Mouse (Mus musculus): Measurements from ENCODE around the gene Ccnjl. TPM values are rescaled to one million over a fixed set of nuclear protein-coding genes. Genes with fewer than 3 reads are reported as not detected.

Ccnjl gene
- total and polyA plus RNA-seq, 2 experiments = 0.09 to 0.10 TPM

- H3K4me1 ChIP-seq (ENCODE audit: control insufficient read depth, insufficient read depth, low read length) = no peaks in the 10 kb centered on the region
- DNase-seq (ENCODE audit: extremely low read depth, low read depth, low spot score) = no peak
- 64% methylated on average over 2 of the region's 2 CpGs for WGBS
- H3K27ac ChIP-seq (replicated peaks; ENCODE audit: insufficient read depth, low read depth, low read length) = no peak overlapping the region
- no peak overlapping the region for H3K9ac ChIP-seq (ENCODE audit: low read depth, low read length)
- H3K4me3 ChIP-seq (ENCODE audit: insufficient read depth, low read depth, low read length) = no peak overlapping the region
- H3K27me3 ChIP-seq (ENCODE audit: control insufficient read depth, insufficient read depth, low read length) = no peaks in the 10 kb centered on the region
- TF ChIP-seq CTCF (IDR thresholded peaks at IDR 0.05; ENCODE audit: low read depth, low read length) (no peak), POLR2A (IDR thresholded peaks at IDR 0.05; ENCODE audit: extremely low read depth, insufficient read depth, low read length) (no peak)
- H3K36me3 ChIP-seq (ENCODE audit: control insufficient read depth, insufficient read depth, low read length) = no peaks in the 10 kb centered on the region
- H3K79me2 ChIP-seq (ENCODE audit: control insufficient read depth, insufficient read depth, low read length) = no peaks in the 10 kb centered on the region
Measured at GRCm38 (mm10) chr11:43604207-43604606, 75.6 kb downstream of the Ccnjl start.

- 86% methylated on average over 6 of the region's 6 CpGs for WGBS
Measured at GRCm38 (mm10) chr11:43604891-43605290, 76.3 kb downstream of the Ccnjl start.

GRCm38 (mm10) chr11:43605859-43606258 is 77.3 kb downstream of the Ccnjl start:
- no peaks in the 10 kb centered on the region for H3K4me1 ChIP-seq (ENCODE audit: control insufficient read depth, insufficient read depth, low read length)
- H3K79me2 ChIP-seq (ENCODE audit: control insufficient read depth, insufficient read depth, low read length) = no peaks in the 10 kb centered on the region
- no peak for DNase-seq (ENCODE audit: extremely low read depth, low read depth, low spot score)
- no peaks in the 10 kb centered on the region for H3K36me3 ChIP-seq (ENCODE audit: control insufficient read depth, insufficient read depth, low read length)
- 87% methylated on average over 6 of the region's 6 CpGs for WGBS
- H3K27me3 ChIP-seq (ENCODE audit: control insufficient read depth, insufficient read depth, low read length) = no peaks in the 10 kb centered on the region
- no peak overlapping the region for H3K9ac ChIP-seq (ENCODE audit: low read depth, low read length)
- TF ChIP-seq CTCF (IDR thresholded peaks at IDR 0.05; ENCODE audit: low read depth, low read length) (no peak), POLR2A (IDR thresholded peaks at IDR 0.05; ENCODE audit: extremely low read depth, insufficient read depth, low read length) (no peak)
- H3K4me3 ChIP-seq (ENCODE audit: insufficient read depth, low read depth, low read length) = no peak overlapping the region
- H3K27ac ChIP-seq (replicated peaks; ENCODE audit: insufficient read depth, low read depth, low read length) = no peak overlapping the region

More at GRCm38 (mm10) chr11:43604891-43605290, 76.3 kb downstream of the Ccnjl start:
- no peak for DNase-seq (ENCODE audit: extremely low read depth, low read depth, low spot score)
- Histone ChIP-seq H3K9ac (ENCODE audit: low read depth, low read length) (no peak overlapping the region), H3K4me3 (ENCODE audit: insufficient read depth, low read depth, low read length) (no peak overlapping the region), H3K79me2 (ENCODE audit: control insufficient read depth, insufficient read depth, low read length) (no peaks in the 10 kb centered on the region), H3K36me3 (ENCODE audit: control insufficient read depth, insufficient read depth, low read length) (no peaks in the 10 kb centered on the region), H3K27ac (replicated peaks; ENCODE audit: insufficient read depth, low read depth, low read length) (no peak overlapping the region), H3K27me3 (ENCODE audit: control insufficient read depth, insufficient read depth, low read length) (no peaks in the 10 kb centered on the region), H3K4me1 (ENCODE audit: control insufficient read depth, insufficient read depth, low read length) (no peaks in the 10 kb centered on the region)
- TF ChIP-seq POLR2A (IDR thresholded peaks at IDR 0.05; ENCODE audit: extremely low read depth, insufficient read depth, low read length) (no peak), CTCF (IDR thresholded peaks at IDR 0.05; ENCODE audit: low read depth, low read length) (no peak)

GRCm38 (mm10) chr11:43608440-43608839 is 79.9 kb downstream of the Ccnjl start:
- WGBS = 87% methylated on average over 3 of the region's 3 CpGs
- no peak for TF ChIP-seq POLR2A (IDR thresholded peaks at IDR 0.05; ENCODE audit: extremely low read depth, insufficient read depth, low read length)
- TF ChIP-seq CTCF (IDR thresholded peaks at IDR 0.05; ENCODE audit: low read depth, low read length) = no peak
- Histone ChIP-seq H3K9ac (ENCODE audit: low read depth, low read length) (no peak overlapping the region), H3K27me3 (ENCODE audit: control insufficient read depth, insufficient read depth, low read length) (no peaks in the 10 kb centered on the region), H3K27ac (replicated peaks; ENCODE audit: insufficient read depth, low read depth, low read length) (no peak overlapping the region), H3K4me1 (ENCODE audit: control insufficient read depth, insufficient read depth, low read length) (no peaks in the 10 kb centered on the region), H3K36me3 (ENCODE audit: control insufficient read depth, insufficient read depth, low read length) (no peaks in the 10 kb centered on the region), H3K79me2 (ENCODE audit: control insufficient read depth, insufficient read depth, low read length) (no peaks in the 10 kb centered on the region), H3K4me3 (ENCODE audit: insufficient read depth, low read depth, low read length) (no peak overlapping the region)
- no peak for DNase-seq (ENCODE audit: extremely low read depth, low read depth, low spot score)

- 86% methylated on average over 10 of the region's 10 CpGs for WGBS
- H3K36me3 ChIP-seq (ENCODE audit: control insufficient read depth, insufficient read depth, low read length) = no peaks in the 10 kb centered on the region
- H3K9ac ChIP-seq (ENCODE audit: low read depth, low read length) = no peak overlapping the region
- no peaks in the 10 kb centered on the region for H3K4me1 ChIP-seq (ENCODE audit: control insufficient read depth, insufficient read depth, low read length)
- no peaks in the 10 kb centered on the region for H3K27me3 ChIP-seq (ENCODE audit: control insufficient read depth, insufficient read depth, low read length)
- H3K27ac ChIP-seq (replicated peaks; ENCODE audit: insufficient read depth, low read depth, low read length) = no peak overlapping the region
- H3K79me2 ChIP-seq (ENCODE audit: control insufficient read depth, insufficient read depth, low read length) = no peaks in the 10 kb centered on the region
- no peak overlapping the region for H3K4me3 ChIP-seq (ENCODE audit: insufficient read depth, low read depth, low read length)
- no peak for TF ChIP-seq CTCF (IDR thresholded peaks at IDR 0.05; ENCODE audit: low read depth, low read length)
- TF ChIP-seq POLR2A (IDR thresholded peaks at IDR 0.05; ENCODE audit: extremely low read depth, insufficient read depth, low read length) = no peak
- DNase-seq (ENCODE audit: extremely low read depth, low read depth, low spot score) = no peak
Measured at GRCm38 (mm10) chr11:43610006-43610661, 81.5 kb downstream of the Ccnjl start.

GRCm38 (mm10) chr11:43610662-43611033 is 82.1 kb downstream of the Ccnjl start:
- H3K79me2 ChIP-seq (ENCODE audit: control insufficient read depth, insufficient read depth, low read length) = no peaks in the 10 kb centered on the region
- DNase-seq (ENCODE audit: extremely low read depth, low read depth, low spot score) = no peak
- no peak overlapping the region for H3K27ac ChIP-seq (replicated peaks; ENCODE audit: insufficient read depth, low read depth, low read length)
- no peak overlapping the region for H3K4me3 ChIP-seq (ENCODE audit: insufficient read depth, low read depth, low read length)
- H3K36me3 ChIP-seq (ENCODE audit: control insufficient read depth, insufficient read depth, low read length) = no peaks in the 10 kb centered on the region
- WGBS = 79% methylated on average over 5 of the region's 5 CpGs
- H3K4me1 ChIP-seq (ENCODE audit: control insufficient read depth, insufficient read depth, low read length) = no peaks in the 10 kb centered on the region
- no peak overlapping the region for H3K9ac ChIP-seq (ENCODE audit: low read depth, low read length)
- TF ChIP-seq CTCF (IDR thresholded peaks at IDR 0.05; ENCODE audit: low read depth, low read length) (no peak), POLR2A (IDR thresholded peaks at IDR 0.05; ENCODE audit: extremely low read depth, insufficient read depth, low read length) (no peak)
- no peaks in the 10 kb centered on the region for H3K27me3 ChIP-seq (ENCODE audit: control insufficient read depth, insufficient read depth, low read length)
